ENCODE assay signal across 21 mouse cellular contexts in genomic region chr2:109822993-109823830, GRCm38 (mm10).
DNase-seq lines count a peak whose midpoint lies in the region; ATAC-seq and TF ChIP-seq lines count a peak whose summit lies in the region.
"Had no signal": no experiment of that assay in that cellular context is flagged by ENCODE, and none has a peak within 500 bp of the region (broad histone marks: within the 10 kb centered on the region; RNA-seq: fewer than 3 reads in every experiment).

No protein-coding gene starts in this region.

- H3K27me3 ChIP-seq in midbrain, embryonic 14.5 days (ENCODE audit: control insufficient read depth, insufficient read depth, low read length) = no peaks in the 10 kb centered on the region
- no peaks in the 10 kb centered on the region for H3K27me3 ChIP-seq in midbrain, embryonic 11.5 days (ENCODE audit: control insufficient read depth, insufficient read depth, low read length)
- no peaks in the 10 kb centered on the region for H3K27me3 ChIP-seq in Patski
- H3K27me3 ChIP-seq in hindbrain, embryonic 15.5 days = no peaks in the 10 kb centered on the region
- no peaks in the 10 kb centered on the region for H3K27me3 ChIP-seq in myocyte (ENCODE audit: control insufficient read depth, insufficient read depth, insufficient read length)
- no peaks in the 10 kb centered on the region for H3K27me3 ChIP-seq in heart, adult 2 months (ENCODE audit: control insufficient read depth, insufficient read depth, low read length)
- H3K27me3 ChIP-seq: embryonic facial prominence, embryonic 12.5 days; intestine, embryonic 15.5 days had no signal

- TF ChIP-seq EP300 in heart, adult 2 months (IDR thresholded peaks at IDR 0.05; ENCODE audit: insufficient read depth, low read depth, low read length) = no peak

- no peaks in the 10 kb centered on the region for H3K36me3 ChIP-seq in midbrain, embryonic 14.5 days (ENCODE audit: control insufficient read depth, insufficient read depth, low read length)
- H3K36me3 ChIP-seq in midbrain, embryonic 11.5 days (ENCODE audit: control insufficient read depth, insufficient read depth, low read length) = no peaks in the 10 kb centered on the region
- H3K36me3 ChIP-seq in hindbrain, embryonic 15.5 days = no peaks in the 10 kb centered on the region
- no peaks in the 10 kb centered on the region for H3K36me3 ChIP-seq in myocyte (ENCODE audit: control insufficient read depth, insufficient read depth)
- H3K36me3 ChIP-seq in heart, adult 2 months (ENCODE audit: control insufficient read depth, insufficient read depth, low read length) = no peaks in the 10 kb centered on the region
- H3K36me3 ChIP-seq: embryonic facial prominence, embryonic 12.5 days; intestine, embryonic 15.5 days had no signal

- 82% methylated on average over 4 of the region's 4 CpGs for WGBS in midbrain, embryonic 14.5 days
- WGBS in midbrain, embryonic 11.5 days = 88% methylated on average over 4 of the region's 4 CpGs
- 81% methylated on average over 4 of the region's 4 CpGs for WGBS in hindbrain, embryonic 15.5 days
- WGBS in heart, adult 2 months = 75% methylated on average over 4 of the region's 4 CpGs

- H3K4me2 ChIP-seq in midbrain, embryonic 14.5 days (ENCODE audit: low read length) = no peak overlapping the region
- H3K4me2 ChIP-seq in midbrain, embryonic 11.5 days = no peak overlapping the region
- H3K4me2 ChIP-seq in hindbrain, embryonic 15.5 days = no peak overlapping the region
- peak overlapping the region; percentile 26 for H3K4me2 ChIP-seq in myocyte (ENCODE audit: low read depth)
- H3K4me2 ChIP-seq: embryonic facial prominence, embryonic 12.5 days; intestine, embryonic 15.5 days had no signal

- no peaks in the 10 kb centered on the region; the same call in 1 of the 2 replicates for H3K4me1 ChIP-seq in midbrain, embryonic 14.5 days (ENCODE audit: control insufficient read depth, insufficient read depth, low read length)
- H3K4me1 ChIP-seq in midbrain, embryonic 11.5 days (ENCODE audit: control insufficient read depth, insufficient read depth, low read length) = no peaks in the 10 kb centered on the region
- no peaks in the 10 kb centered on the region for H3K4me1 ChIP-seq in hindbrain, embryonic 15.5 days (replicated peaks)
- H3K4me1 ChIP-seq in heart, adult 2 months (ENCODE audit: control insufficient read depth, insufficient read depth, low read length) = no peaks in the 10 kb centered on the region
- H3K4me1 ChIP-seq: intestine, embryonic 15.5 days had no signal

- ATAC-seq in midbrain, embryonic 14.5 days (ENCODE audit: low FRiP score, low TSS enrichment) = peak; percentile 40; the same call in 1 of the 2 replicates
- no peak for ATAC-seq in midbrain, embryonic 11.5 days (ENCODE audit: low FRiP score)
- ATAC-seq in Patski = peak; percentile 96
- ATAC-seq in hindbrain, embryonic 15.5 days (ENCODE audit: low FRiP score, low read depth) = peak; percentile 65
- ATAC-seq: forebrain, embryonic 14.5 days; intestine, embryonic 15.5 days had no signal

- CTCF ChIA-PET in Patski (lab: Charles Lee) = interaction anchor here (1.4 kb wide), 1 partner anchor 16 kb away, joined by 3 read pairs; no protein-coding TSS in a partner anchor

- intact Hi-C loops in heart, adult 2 months (cut with DNase I) = no loop called here

- H3K4me3 ChIP-seq in midbrain, embryonic 14.5 days (replicated peaks; ENCODE audit: low read depth, low read length) = no peak overlapping the region
- no peak overlapping the region for H3K4me3 ChIP-seq in midbrain, embryonic 11.5 days (ENCODE audit: low read depth, low read length)
- H3K4me3 ChIP-seq in hindbrain, embryonic 15.5 days = no peak overlapping the region
- no peak overlapping the region for H3K4me3 ChIP-seq in myocyte
- no peak overlapping the region for H3K4me3 ChIP-seq in heart, adult 2 months
- H3K4me3 ChIP-seq: embryonic facial prominence, embryonic 12.5 days; gastrocnemius, adult 2 months; intestine, embryonic 15.5 days; layer of hippocampus, adult 2 months had no signal

- TF ChIP-seq CTCF in Patski (IDR thresholded peaks at IDR 0.05) = no peak
- TF ChIP-seq CTCF in heart, adult 2 months (IDR thresholded peaks at IDR 0.05) = no peak

- TF ChIP-seq POLR2A in myocyte (IDR thresholded peaks at IDR 0.05; ENCODE audit: insufficient read length, low read depth) = no peak
- no peak for TF ChIP-seq POLR2A in heart, adult 2 months (IDR thresholded peaks at IDR 0.05; ENCODE audit: insufficient read depth, low read depth, low read length)

- H3ac ChIP-seq in myocyte (ENCODE audit: control insufficient read depth, insufficient read length) = no peak overlapping the region

- POLR2A ChIA-PET in Patski (lab: Charles Lee) = interaction anchor here (1.0 kb wide), 1 partner anchor 68 kb away, joined by 3 read pairs; the partner anchor contains the start of gene Lin7c

- no peak overlapping the region for H3K27ac ChIP-seq in midbrain, embryonic 14.5 days (replicated peaks; ENCODE audit: low read depth, low read length)
- no peak overlapping the region for H3K27ac ChIP-seq in midbrain, embryonic 11.5 days (ENCODE audit: low read depth, low read length)
- no peak overlapping the region for H3K27ac ChIP-seq in hindbrain, embryonic 15.5 days (replicated peaks)
- H3K27ac ChIP-seq in heart, adult 2 months = no peak overlapping the region
- H3K27ac ChIP-seq: embryonic facial prominence, embryonic 12.5 days; gastrocnemius, adult 2 months; intestine, embryonic 15.5 days; layer of hippocampus, adult 2 months; macrophage had no signal

- in situ Hi-C loops in Patski (cut with MboI; ENCODE audit: low pct_unique_long_range_greater_than_20kb) = no loop called here

- peak; percentile 20 for DNase-seq in midbrain, embryonic 14.5 days
- DNase-seq in midbrain, embryonic 11.5 days (ENCODE audit: low spot score, missing footprints) = no peak
- peak; percentile 67 for DNase-seq in Patski (ENCODE audit: low read depth, low spot score)
- DNase-seq in heart, adult 2 months = no peak
- DNase-seq in T-cell, adult 2 months (ENCODE audit: low spot score) = no peak
- no peak for DNase-seq in adrenal gland, adult 2 months
- DNase-seq: adrenal gland, postnatal 25 days; B cell, adult 2 months; cerebellum, adult 9-11 months; gastrocnemius, adult 2 months; heart, postnatal 4 days; kidney, adult 9 months; kidney, postnatal 14 days; layer of hippocampus, postnatal 36 days had no signal

- no peak overlapping the region for H3K9ac ChIP-seq in midbrain, embryonic 14.5 days (replicated peaks; ENCODE audit: low read length)
- no peak overlapping the region for H3K9ac ChIP-seq in midbrain, embryonic 11.5 days (ENCODE audit: low read length)
- no peak overlapping the region for H3K9ac ChIP-seq in hindbrain, embryonic 15.5 days
- no peak overlapping the region for H3K9ac ChIP-seq in heart, adult 2 months (ENCODE audit: low read depth, low read length)
- H3K9ac ChIP-seq: embryonic facial prominence, embryonic 12.5 days; intestine, embryonic 15.5 days had no signal

- no peaks in the 10 kb centered on the region for H3K79me2 ChIP-seq in myocyte (ENCODE audit: control insufficient read depth, insufficient read depth)
- H3K79me2 ChIP-seq in heart, adult 2 months (replicated peaks; ENCODE audit: control insufficient read depth, insufficient read depth, low read length) = no peaks in the 10 kb centered on the region

- no peaks in the 10 kb centered on the region for H3K9me3 ChIP-seq in midbrain, embryonic 14.5 days (ENCODE audit: control insufficient read depth, low read length)
- H3K9me3 ChIP-seq in midbrain, embryonic 11.5 days (ENCODE audit: control insufficient read depth, low read length) = no peaks in the 10 kb centered on the region
- H3K9me3 ChIP-seq in hindbrain, embryonic 15.5 days = no peaks in the 10 kb centered on the region
- H3K9me3 ChIP-seq: embryonic facial prominence, embryonic 12.5 days; intestine, embryonic 15.5 days had no signal

TF ChIP-seq in myocyte, 11 proteins besides CTCF, POLR2A, EP300 and RAD21:
- TF ChIP-seq SRF (IDR thresholded peaks at IDR 0.05; ENCODE audit: control insufficient read depth, insufficient read length, low read depth) (no peak), MYOD1 (IDR thresholded peaks at IDR 0.05; ENCODE audit: control insufficient read depth in 1 of 3, insufficient read length in 2 of 3, low read depth in 2 of 3) (peak in 1 of 3 experiments; percentile 28), E2F4 (IDR thresholded peaks at IDR 0.05; ENCODE audit: insufficient read depth) (no peak), TCF12 (IDR thresholded peaks at IDR 0.05; ENCODE audit: insufficient read depth, poor library complexity, severe bottlenecking) (no peak), REST (IDR thresholded peaks at IDR 0.05; ENCODE audit: insufficient read depth, insufficient read length) (no peak), USF1 (IDR thresholded peaks at IDR 0.05; ENCODE audit: low read depth) (no peak), CEBPB (IDR thresholded peaks at IDR 0.05; ENCODE audit: insufficient read depth, poor library complexity, severe bottlenecking) (peak; percentile 86), POLR2AphosphoS2 (IDR thresholded peaks at IDR 0.05; ENCODE audit: insufficient read length, low read depth) (no peak), MAX (IDR thresholded peaks at IDR 0.05; ENCODE audit: low read depth) (no peak)

Comparison
In these comparisons a context has a peak if more than half of its experiments do, and no peak if none do; other contexts are left out.
1. DNase-seq: peak in midbrain, embryonic 14.5 days (single experiment) and Patski (single experiment); none in midbrain, embryonic 11.5 days (single experiment), heart, adult 2 months (0 of 2), T-cell, adult 2 months (single experiment) and adrenal gland, adult 2 months (single experiment).